Mouse (Mus musculus): ENCODE measurements around the gene Abcb10. TPM values are rescaled to one million over a fixed set of nuclear protein-coding genes. Genes with fewer than 3 reads are reported as not detected.

The Abcb10 gene
- polyA plus RNA-seq, 1 experiment from 2014 or later, result 20.1 TPM

DNA sequence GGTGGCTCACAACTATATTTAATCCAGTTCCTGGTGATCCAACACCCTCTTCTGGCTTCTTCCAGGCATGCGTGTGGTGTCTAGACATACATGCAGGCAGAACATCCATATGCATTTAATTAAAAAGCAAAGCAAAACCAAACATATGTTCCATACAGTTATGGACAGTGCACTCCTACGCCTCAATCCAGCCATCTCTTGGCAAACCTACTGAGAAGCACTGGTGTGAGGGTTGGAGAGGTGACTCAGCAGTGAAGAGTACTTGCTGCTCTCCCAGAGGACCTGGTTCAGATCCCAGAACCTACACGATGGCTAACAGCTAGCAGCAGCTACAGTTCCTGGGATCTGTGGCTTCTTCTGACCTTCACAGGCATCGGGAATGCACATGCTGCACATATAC is 70.7 kb downstream of the Abcb10 start:
- WGBS, result 93% methylated on average over 4 of the region's 4 CpGs

DNA sequence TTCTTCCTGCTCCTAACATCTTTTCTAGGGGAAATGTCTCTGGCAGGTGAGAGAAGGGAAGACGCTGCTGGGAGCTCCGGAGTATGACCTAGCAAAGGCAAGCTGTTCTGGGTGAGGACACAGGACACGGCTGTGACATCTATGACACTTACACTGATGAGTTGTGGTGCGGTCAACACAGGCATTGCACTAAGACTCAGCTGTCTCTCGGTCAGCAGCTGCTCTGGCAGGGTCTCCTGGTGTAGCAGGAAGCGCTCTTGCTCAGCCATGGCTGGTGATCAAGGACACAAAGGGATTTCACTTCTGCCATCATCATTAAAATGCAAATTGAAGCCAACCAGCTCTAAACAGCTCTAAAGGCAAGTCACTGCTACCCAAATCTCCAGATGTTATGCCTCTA is 75.3 kb downstream of the Abcb10 start:
- no peaks in the 10 kb centered on the region for H3K9me3 ChIP-seq (ENCODE audit: control insufficient read depth, low read length)
- H3K4me3 ChIP-seq (ENCODE audit: low read depth, low read length), result no peak overlapping the region
- peaks cover 12% of the 10 kb centered on the region for H3K36me3 ChIP-seq (ENCODE audit: control insufficient read depth, insufficient read depth, low read length)
- no peaks in the 10 kb centered on the region for H3K27me3 ChIP-seq (ENCODE audit: control insufficient read depth, insufficient read depth, low read length)
- no peak overlapping the region for H3K27ac ChIP-seq (ENCODE audit: low read depth, low read length)
- no peak for DNase-seq (ENCODE audit: low spot score)
- no peak overlapping the region for H3K9ac ChIP-seq (ENCODE audit: low read length)
- no peaks in the 10 kb centered on the region for H3K4me1 ChIP-seq (ENCODE audit: control insufficient read depth, insufficient read depth, low read length)
- no peak overlapping the region for H3K4me2 ChIP-seq (ENCODE audit: low read depth)
- no peak for ATAC-seq (ENCODE audit: insufficient read depth, low FRiP score, low TSS enrichment)
- 93% methylated on average over 6 of the region's 6 CpGs for WGBS

More for the DNA sequence above, 70.7 kb downstream of the Abcb10 start:
- no peaks in the 10 kb centered on the region for H3K9me3 ChIP-seq (ENCODE audit: control insufficient read depth, low read length)
- H3K4me3 ChIP-seq (ENCODE audit: low read depth, low read length), result no peak overlapping the region
- no peak overlapping the region for H3K9ac ChIP-seq (ENCODE audit: low read length)
- no peak overlapping the region for H3K27ac ChIP-seq (ENCODE audit: low read depth, low read length)
- H3K4me2 ChIP-seq (ENCODE audit: low read depth), result no peak overlapping the region
- H3K4me1 ChIP-seq (ENCODE audit: control insufficient read depth, insufficient read depth, low read length), result no peaks in the 10 kb centered on the region
- no peaks in the 10 kb centered on the region for H3K27me3 ChIP-seq (ENCODE audit: control insufficient read depth, insufficient read depth, low read length)
- H3K36me3 ChIP-seq (ENCODE audit: control insufficient read depth, insufficient read depth, low read length), result peaks cover 14% of the 10 kb centered on the region
- ATAC-seq (ENCODE audit: insufficient read depth, low FRiP score, low TSS enrichment) (no peak), DNase-seq (ENCODE audit: low spot score) (no peak)

DNA sequence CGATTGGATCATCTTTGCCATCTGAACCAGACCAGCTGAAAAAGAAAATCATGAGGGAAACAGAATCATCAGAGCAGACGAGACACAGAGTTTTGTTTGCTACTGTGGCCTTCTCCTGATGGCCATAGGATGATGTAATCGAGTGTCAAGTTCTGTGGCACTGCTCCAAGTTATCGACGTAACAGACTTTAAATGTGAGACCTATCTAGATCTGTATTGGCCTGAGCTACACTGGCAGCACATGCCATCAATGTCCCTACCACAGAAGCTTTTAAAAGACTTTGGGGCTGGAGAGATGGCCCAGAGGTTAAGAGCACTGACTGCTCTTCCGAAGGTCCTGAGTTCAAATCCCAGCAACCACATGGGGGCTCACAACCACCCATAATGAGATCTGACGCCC is 80.3 kb downstream of the Abcb10 start:
- Histone ChIP-seq H3K36me3 (ENCODE audit: control insufficient read depth, insufficient read depth, low read length) (peaks cover 15% of the 10 kb centered on the region), H3K4me1 (ENCODE audit: control insufficient read depth, insufficient read depth, low read length) (no peaks in the 10 kb centered on the region), H3K9me3 (ENCODE audit: control insufficient read depth, low read length) (no peaks in the 10 kb centered on the region), H3K27ac (ENCODE audit: low read depth, low read length) (no peak overlapping the region), H3K9ac (ENCODE audit: low read length) (no peak overlapping the region), H3K27me3 (ENCODE audit: control insufficient read depth, insufficient read depth, low read length) (no peaks in the 10 kb centered on the region), H3K4me2 (ENCODE audit: low read depth) (no peak overlapping the region), H3K4me3 (ENCODE audit: low read depth, low read length) (no peak overlapping the region)
- DNase-seq (ENCODE audit: low spot score) (no peak), ATAC-seq (ENCODE audit: insufficient read depth, low FRiP score, low TSS enrichment) (no peak)
- 84% methylated on average over 7 of the region's 7 CpGs for WGBS

MicroRNA genes within 50 kb of the gene (microRNA counts, 519-probe panel; counts per million panel counts)
- 171 counts per million, percentile 57 among the panel's probes with 10 or more counts for microRNA mmu-miR-1967

Small RNA genes lying within 50 kb of the gene (microRNA-seq; reads per million reads assigned to microRNA genes)
- not detected for gene Mir1967

Other genes starting within 250 kb of the Abcb10 start
- 66.1 and 71.4 TPM in 2 replicates for gene Rab4a, start 177.1 kb downstream of the Abcb10 start, polyA plus RNA-seq (2014; fragmentation: Nextera tagmentation; extraction: Ambion mirVana)
- gene Ccsap, start 122.9 kb downstream of the Abcb10 start, polyA plus RNA-seq (2014; fragmentation: Nextera tagmentation; extraction: Ambion mirVana), result 6.3 and 6.7 TPM in 2 replicates
- 90.2 and 95.2 TPM in 2 replicates for gene Acta1, start 88.4 kb downstream of the Abcb10 start, polyA plus RNA-seq (2014; fragmentation: Nextera tagmentation; extraction: Ambion mirVana)
- gene Nup133, start 33.9 kb downstream of the Abcb10 start, polyA plus RNA-seq (2014; fragmentation: Nextera tagmentation; extraction: Ambion mirVana), result 49.8 and 52.3 TPM in 2 replicates
- 43.2 and 45.6 TPM in 2 replicates for gene Taf5l, start 38.3 kb upstream of the Abcb10 start, polyA plus RNA-seq (2014; fragmentation: Nextera tagmentation; extraction: Ambion mirVana)
- gene Urb2, start 38.4 kb upstream of the Abcb10 start, polyA plus RNA-seq (2014; fragmentation: Nextera tagmentation; extraction: Ambion mirVana), result 7.9 and 9.7 TPM in 2 replicates
- 89.6 and 92.4 TPM in 2 replicates for gene Galnt2, start 248.3 kb upstream of the Abcb10 start, polyA plus RNA-seq (2014; fragmentation: Nextera tagmentation; extraction: Ambion mirVana)

Data from neural tube, embryonic 11.5 days (tissue).